28 mouse cellular contexts compared by ENCODE assay signal in the genomic region with DNA sequence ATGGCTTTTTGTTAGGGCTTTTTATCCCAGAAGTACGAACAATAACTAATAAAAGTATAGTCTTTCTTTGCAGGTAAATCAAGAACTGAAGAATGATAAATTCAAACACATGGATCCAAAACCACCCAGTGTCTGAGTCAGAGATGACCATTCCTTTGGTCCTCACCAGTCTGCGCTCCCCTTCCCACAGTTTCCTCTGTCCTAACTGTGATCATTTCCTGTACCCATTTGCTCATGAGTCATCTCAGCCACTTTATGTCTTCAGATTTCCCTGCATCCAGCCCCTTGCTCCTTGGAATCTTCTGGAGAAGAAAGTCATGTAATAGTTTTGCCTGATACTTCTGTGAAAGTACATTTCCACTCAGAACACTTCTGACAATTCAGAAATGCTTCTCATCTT.
"Had no signal": no experiment of that assay in that cellular context is flagged by ENCODE, and none has a peak within 500 bp of the region (broad histone marks: within the 10 kb centered on the region; RNA-seq: fewer than 3 reads in every experiment).

No protein-coding gene starts in this region.

- H3K27me3 ChIP-seq: heart, embryonic 13.5 days; heart, embryonic 15.5 days; hindbrain, embryonic 13.5 days; hindbrain, embryonic 15.5 days; kidney, embryonic 15.5 days; limb, embryonic 13.5 days; limb, embryonic 15.5 days; liver, embryonic 12.5 days had no signal

- H3K4me3 ChIP-seq: gastrocnemius, adult 2 months; heart, adult 2 months; heart, embryonic 13.5 days; heart, embryonic 15.5 days; hindbrain, embryonic 10.5 days; hindbrain, embryonic 13.5 days; hindbrain, embryonic 15.5 days; kidney, embryonic 15.5 days; layer of hippocampus, adult 2 months; limb, embryonic 13.5 days; limb, embryonic 15.5 days; liver, embryonic 12.5 days had no signal

- H3K27ac ChIP-seq: gastrocnemius, adult 2 months; heart, adult 2 months; heart, embryonic 13.5 days; heart, embryonic 15.5 days; hindbrain, embryonic 10.5 days; hindbrain, embryonic 13.5 days; hindbrain, embryonic 15.5 days; hindbrain, postnatal 0 days; kidney, embryonic 15.5 days; kidney, postnatal 0 days; layer of hippocampus, adult 2 months; limb, embryonic 13.5 days; limb, embryonic 15.5 days; liver, embryonic 12.5 days; liver, embryonic 14.5 days had no signal

- DNase-seq: gastrocnemius, adult 2 months; gastrocnemius, postnatal 10 days; gastrocnemius, postnatal 25 days; heart, adult 2 months; heart, postnatal 4 days; kidney, adult 11 months; kidney, adult 2 months; kidney, adult 9 months; kidney, postnatal 14 days; kidney, postnatal 36 days; layer of hippocampus, adult 9-11 months; layer of hippocampus, postnatal 36 days; left cerebral cortex, postnatal 4 days had no signal

- H3K36me3 ChIP-seq: heart, embryonic 13.5 days; heart, embryonic 15.5 days; hindbrain, embryonic 10.5 days; hindbrain, embryonic 13.5 days; hindbrain, embryonic 15.5 days; kidney, embryonic 15.5 days; limb, embryonic 13.5 days; limb, embryonic 15.5 days; liver, embryonic 12.5 days had no signal

- H3K9ac ChIP-seq: heart, embryonic 13.5 days; heart, embryonic 15.5 days; hindbrain, embryonic 13.5 days; hindbrain, embryonic 15.5 days; kidney, embryonic 15.5 days; limb, embryonic 13.5 days; limb, embryonic 15.5 days; liver, embryonic 12.5 days; liver, embryonic 14.5 days had no signal

- H3K4me2 ChIP-seq: heart, embryonic 11.5 days; heart, embryonic 13.5 days; heart, embryonic 15.5 days; hindbrain, embryonic 13.5 days; hindbrain, embryonic 15.5 days; kidney, embryonic 15.5 days; limb, embryonic 13.5 days; limb, embryonic 15.5 days; liver, embryonic 12.5 days had no signal

- H3K4me1 ChIP-seq: heart, embryonic 15.5 days; hindbrain, embryonic 10.5 days; hindbrain, embryonic 13.5 days; hindbrain, embryonic 15.5 days; limb, embryonic 13.5 days; limb, embryonic 15.5 days; liver, embryonic 12.5 days had no signal

- H3K9me3 ChIP-seq: heart, embryonic 13.5 days; heart, embryonic 15.5 days; hindbrain, embryonic 10.5 days; hindbrain, embryonic 13.5 days; hindbrain, embryonic 15.5 days; kidney, embryonic 15.5 days; limb, embryonic 13.5 days; limb, embryonic 15.5 days; liver, embryonic 12.5 days had no signal

- ATAC-seq: hindbrain, postnatal 0 days; intestine, embryonic 16.5 days; liver, embryonic 12.5 days had no signal
